Mouse (Mus musculus): ENCODE measurements around the gene Asap3.

Asap3 gene

GRCm38 (mm10) chr4:136223549-136224239 lies 17.5 kb downstream of the Asap3 start:
- no peak for DNase-seq (ENCODE audit: low read depth)

GRCm38 (mm10) chr4:136224240-136224559 lies 18.0 kb downstream of the Asap3 start:
- no peak for DNase-seq (ENCODE audit: low read depth)

GRCm38 (mm10) chr4:136224677-136225460 lies 18.7 kb downstream of the Asap3 start:
- DNase-seq (ENCODE audit: low read depth), result no peak

GRCm38 (mm10) chr4:136227408-136227807 lies 21.2 kb downstream of the Asap3 start:
- DNase-seq (ENCODE audit: low read depth), result no peak

GRCm38 (mm10) chr4:136228640-136229039 lies 22.5 kb downstream of the Asap3 start:
- DNase-seq (ENCODE audit: low read depth), result peak; percentile 34

GRCm38 (mm10) chr4:136238669-136239068 lies 32.5 kb downstream of the Asap3 start:
- DNase-seq (ENCODE audit: low read depth), result no peak

GRCm38 (mm10) chr4:136239111-136239510 lies 32.9 kb downstream of the Asap3 start:
- DNase-seq (ENCODE audit: low read depth), result no peak

GRCm38 (mm10) chr4:136239622-136240021 lies 33.5 kb downstream of the Asap3 start:
- DNase-seq (ENCODE audit: low read depth), result peak; percentile 81

- no peak for DNase-seq (ENCODE audit: low read depth)
Observed at GRCm38 (mm10) chr4:136240123-136240522, 34.0 kb downstream of the Asap3 start.

- no peak for DNase-seq (ENCODE audit: low read depth)
Observed at GRCm38 (mm10) chr4:136240955-136241354, 34.8 kb downstream of the Asap3 start.

- peak; percentile 71 for DNase-seq (ENCODE audit: low read depth)
Observed at GRCm38 (mm10) chr4:136242065-136242703, 36.0 kb downstream of the Asap3 start.

GRCm38 (mm10) chr4:136242728-136243127 lies 36.6 kb downstream of the Asap3 start:
- no peak for DNase-seq (ENCODE audit: low read depth)

GRCm38 (mm10) chr4:136244208-136244607 lies 38.0 kb downstream of the Asap3 start:
- DNase-seq (ENCODE audit: low read depth), result no peak

GRCm38 (mm10) chr4:136245681-136246080 lies 39.5 kb downstream of the Asap3 start:
- no peak for DNase-seq (ENCODE audit: low read depth)

GRCm38 (mm10) chr4:136246568-136246969 lies 40.4 kb downstream of the Asap3 start:
- DNase-seq (ENCODE audit: low read depth), result no peak

- no peak for DNase-seq (ENCODE audit: low read depth)
Observed at GRCm38 (mm10) chr4:136247386-136247728, 41.2 kb downstream of the Asap3 start.

GRCm38 (mm10) chr4:136247729-136248463 lies 41.7 kb downstream of the Asap3 start, which contains the start of gene Tcea3:
TSS of gene Tcea3 (plus strand) at chr4:136247729.
- DNase-seq (ENCODE audit: low read depth), result peak; percentile 74

GRCm38 (mm10) chr4:136248464-136249331 lies 42.5 kb downstream of the Asap3 start:
- DNase-seq (ENCODE audit: low read depth), result peak; percentile 46

GRCm38 (mm10) chr4:136249332-136249647 lies 43.1 kb downstream of the Asap3 start:
- DNase-seq (ENCODE audit: low read depth), result no peak

- peak; percentile 87 for DNase-seq (ENCODE audit: low read depth)
Observed at GRCm38 (mm10) chr4:136249780-136250179, 43.6 kb downstream of the Asap3 start.

GRCm38 (mm10) chr4:136255919-136256318 lies 49.8 kb downstream of the Asap3 start:
- no peak for DNase-seq (ENCODE audit: low read depth)

- no peak for DNase-seq (ENCODE audit: low read depth)
Observed at GRCm38 (mm10) chr4:136256696-136257095, 50.5 kb downstream of the Asap3 start.

Measured in NIH3T3 (cell line).